Mouse (Mus musculus) left cerebral cortex, adult 8-10 months (tissue): ENCODE measurements around the gene Rarres1. TPM values are rescaled to one million over a fixed set of nuclear protein-coding genes. Genes with fewer than 3 reads are reported as not detected.

Experiments used
- DNase-seq, 2 experiments: peaks; one replicate each; pipeline ENCODE4 v3.0.0; 2022; ENCODE audit warnings: low spot score in 2 of 2
- total RNA-seq, 4 experiments: library from RNA; stranded (reverse); gene quantifications; 2 replicates each; pipeline ENCODE4 v1.2.4; 2022

Gene Rarres1
- total RNA-seq = 1 to 10 TPM; 1.6 to 2.3 (median 2.0) TPM

DNA sequence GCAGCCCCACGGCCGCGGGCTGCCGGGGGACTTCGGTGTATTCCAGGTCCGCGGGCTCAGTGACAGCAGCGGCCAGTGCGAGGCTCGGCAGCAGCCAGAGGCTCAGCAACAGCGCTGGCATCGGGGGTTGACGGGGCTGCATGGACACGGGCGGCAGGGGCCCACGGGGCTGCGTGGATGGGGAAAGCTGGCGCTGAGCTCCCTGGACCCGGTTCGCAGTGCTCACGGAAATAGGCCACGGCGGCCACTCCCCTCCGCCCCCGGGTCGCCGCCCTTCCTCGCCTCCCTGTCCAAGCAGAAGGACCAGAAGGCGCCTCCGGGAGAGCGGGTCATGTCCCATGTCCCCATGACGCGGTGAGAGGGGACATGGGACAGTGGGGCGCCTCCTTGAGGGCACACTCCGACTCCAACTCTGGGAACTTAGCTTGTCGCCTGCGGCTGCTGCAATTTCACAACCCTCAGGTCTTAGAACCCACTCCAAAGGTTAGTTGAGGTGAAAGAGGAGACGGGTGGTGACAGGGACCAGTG lies at the start of gene Rarres1:
Gene Rarres1 (minus strand): TSS at position 250 of the 528 bp plus-strand sequence.
- no peak for DNase-seq

DNA sequence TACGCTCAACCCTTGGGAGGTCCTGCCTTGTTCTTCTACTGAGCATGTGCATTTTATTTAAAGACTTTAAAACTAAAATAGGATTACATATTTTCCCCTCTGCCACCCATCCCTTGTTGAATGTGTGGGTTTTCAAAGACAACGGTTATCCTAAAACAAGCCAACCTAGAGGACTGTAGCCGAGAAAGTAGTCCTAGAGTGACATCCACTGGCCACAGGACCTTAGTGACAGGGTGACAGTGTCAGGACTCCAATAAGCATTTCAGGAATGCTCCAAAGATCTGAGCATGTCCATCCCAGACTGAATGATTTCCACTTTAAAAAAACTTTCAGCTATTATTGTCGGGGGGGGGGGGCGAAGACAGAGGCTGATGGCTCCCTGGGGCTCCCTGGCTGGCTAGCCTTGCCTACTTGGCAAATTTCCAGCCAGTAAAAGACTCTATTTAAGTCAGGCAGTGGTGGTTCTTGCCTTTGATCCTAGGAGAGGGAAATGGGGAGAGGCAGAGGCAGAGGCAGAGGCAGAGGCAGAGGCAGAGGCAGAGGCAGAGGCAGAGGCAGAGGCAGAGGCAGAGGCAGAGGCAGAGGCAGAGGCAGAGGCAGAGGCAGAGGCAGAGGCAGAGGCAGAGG lies 49.5 kb upstream of the Rarres1 start:
- no peak for DNase-seq

DNA sequence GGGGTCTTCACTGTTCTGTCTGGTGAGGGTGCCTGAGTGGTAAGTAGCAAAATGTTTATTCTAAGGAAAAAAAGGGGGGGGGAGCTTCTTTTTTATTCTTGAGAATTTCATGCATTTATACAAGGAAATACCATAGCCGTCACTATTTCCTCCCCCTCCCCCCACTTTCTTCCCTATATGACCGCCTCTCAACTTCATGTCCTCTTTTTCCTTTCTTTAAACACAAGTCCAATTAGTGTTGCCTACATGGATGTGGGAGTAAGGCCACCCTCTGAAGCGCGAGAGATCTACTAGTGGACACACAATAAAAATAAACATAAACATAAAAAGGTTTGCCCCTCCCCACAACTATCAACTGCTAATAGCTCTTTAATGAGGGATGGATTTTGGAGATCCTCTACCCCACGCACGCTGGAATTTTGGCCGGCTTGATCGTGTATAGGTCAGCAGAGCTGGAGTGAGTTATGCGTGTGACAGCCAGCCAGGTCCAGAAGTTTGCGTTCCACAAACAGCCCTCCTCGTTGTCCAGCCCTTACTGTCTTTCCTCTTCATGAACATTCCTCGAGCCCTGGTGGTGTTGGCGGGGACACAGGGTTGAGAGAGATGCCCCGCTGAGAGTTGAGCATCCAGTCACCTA lies 42.5 kb upstream of the Rarres1 start:
- DNase-seq = no peak

DNA sequence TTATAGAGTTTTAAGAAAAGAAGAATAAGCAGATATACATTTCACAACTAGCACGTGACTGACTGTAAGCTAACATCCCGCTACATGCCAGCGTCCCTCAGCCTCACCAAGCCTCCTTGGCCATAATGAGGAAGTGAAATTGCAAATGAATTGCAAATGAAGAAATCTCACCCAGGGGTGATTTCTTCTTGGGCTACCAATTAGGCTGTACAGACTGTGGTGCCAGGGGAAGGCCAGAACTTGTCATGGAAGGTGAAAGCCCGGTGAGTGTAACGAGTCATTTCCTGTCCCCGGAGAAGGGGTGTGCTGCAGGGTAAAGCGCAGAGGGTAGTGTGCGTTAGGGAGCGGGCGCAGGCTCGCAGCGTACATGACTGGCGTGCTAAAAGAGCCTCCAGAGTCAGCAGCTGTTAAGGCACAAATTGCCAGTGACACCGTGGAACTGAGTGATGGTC lies 41.9 kb upstream of the Rarres1 start:
- no peak for DNase-seq

DNA sequence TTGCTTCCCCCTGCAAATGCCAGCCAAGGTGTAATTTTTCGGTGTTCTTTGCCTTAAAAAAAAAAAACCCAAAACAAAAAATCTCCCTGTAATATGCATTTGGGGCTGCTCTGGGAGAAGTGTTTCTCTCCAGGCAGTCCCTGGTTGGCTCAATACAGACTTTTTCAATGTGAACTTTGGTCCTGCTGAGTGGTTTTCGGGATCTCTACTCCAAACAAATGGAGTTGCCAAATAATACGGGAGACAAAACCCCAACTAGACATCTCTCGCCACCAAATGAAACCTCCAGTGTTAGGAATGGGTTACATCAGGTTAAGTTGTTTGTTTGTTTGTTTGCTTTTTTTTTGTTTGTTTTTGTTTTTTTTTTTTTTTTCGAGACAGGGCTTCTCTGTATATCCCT lies 39.9 kb upstream of the Rarres1 start:
- DNase-seq = no peak

DNA sequence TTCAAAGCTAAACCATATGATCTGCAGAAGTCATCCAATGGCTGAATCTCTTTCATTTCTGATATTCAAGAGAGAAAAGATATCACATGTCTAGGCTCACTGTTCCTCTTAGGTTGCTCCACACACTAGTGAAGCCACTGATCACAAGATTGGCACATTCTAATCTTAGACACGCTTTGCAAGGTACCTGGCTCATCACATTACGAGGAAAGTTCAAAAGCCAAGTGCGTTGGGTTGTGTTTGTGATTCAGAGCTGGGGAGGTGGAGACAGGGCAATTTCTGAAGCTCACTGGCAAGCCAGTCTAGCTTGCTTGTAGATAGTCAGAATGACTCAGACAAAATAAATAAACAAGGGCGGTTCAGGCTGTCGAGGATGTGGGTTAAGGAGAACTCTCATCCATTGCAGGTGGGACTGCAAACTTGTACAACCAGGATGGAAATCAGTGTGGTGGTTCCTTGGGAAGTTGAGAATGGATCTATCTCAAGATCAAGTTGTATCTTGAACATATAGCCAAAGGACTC lies 38.7 kb upstream of the Rarres1 start:
- DNase-seq = no peak

DNA sequence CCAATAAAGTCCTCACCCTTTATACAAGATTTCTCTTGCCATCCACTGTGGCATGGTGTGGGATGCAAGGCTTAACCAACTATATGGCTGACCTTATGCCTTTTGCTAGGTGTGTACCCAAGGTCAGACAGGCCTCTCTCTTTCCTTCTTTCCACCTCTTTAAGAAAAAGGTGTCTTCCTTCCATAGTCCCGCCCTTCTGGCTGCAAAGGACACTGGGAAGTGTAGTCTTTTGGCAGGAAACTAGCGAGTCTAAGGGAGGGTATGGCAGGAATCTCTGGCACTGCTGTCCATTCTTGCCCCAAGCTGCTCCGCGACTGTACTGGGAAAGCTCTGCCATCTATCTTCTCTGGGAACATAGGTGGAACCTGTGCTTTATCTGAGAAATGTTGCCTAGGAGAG lies 38.0 kb upstream of the Rarres1 start:
- DNase-seq = no peak

DNA sequence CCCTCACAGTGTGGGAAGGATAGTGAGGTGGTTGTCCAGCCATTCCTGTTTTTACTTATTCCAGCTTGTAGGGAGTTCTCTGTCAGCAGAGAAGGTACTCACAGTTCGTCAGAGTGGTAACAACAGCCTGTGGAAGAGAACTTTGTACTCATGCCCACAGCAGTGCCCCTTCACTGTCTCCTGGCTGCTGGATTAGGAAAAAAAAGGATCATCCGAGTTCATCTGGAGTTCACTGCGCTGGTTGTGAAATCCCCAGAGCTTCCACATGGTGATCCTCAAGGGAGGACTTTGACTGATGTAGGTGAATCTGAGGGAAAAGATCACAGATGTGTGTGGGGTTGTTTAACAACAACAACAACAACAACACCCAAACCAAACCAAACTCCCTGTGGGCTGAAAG lies 35.9 kb upstream of the Rarres1 start:
- no peak for DNase-seq

DNA sequence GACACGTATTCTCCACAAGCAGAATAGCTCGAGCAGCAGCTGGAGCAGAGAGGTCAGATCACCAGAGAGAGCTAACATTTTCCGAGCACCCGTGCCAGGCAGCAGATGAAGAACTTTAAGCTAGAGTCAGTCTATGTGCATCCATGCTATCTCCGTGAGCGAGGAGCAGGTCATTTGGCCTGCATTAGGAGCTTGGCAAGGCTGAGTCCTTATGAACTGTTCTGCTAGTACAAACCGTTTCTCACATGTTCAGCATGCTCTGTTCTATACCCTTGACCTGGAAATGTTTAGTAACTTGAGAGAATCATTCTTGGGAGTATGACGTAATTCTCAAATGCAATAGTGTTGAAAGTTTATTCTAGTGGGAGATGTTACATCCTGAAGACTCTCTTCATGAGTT lies 28.3 kb upstream of the Rarres1 start:
- DNase-seq = no peak

DNA sequence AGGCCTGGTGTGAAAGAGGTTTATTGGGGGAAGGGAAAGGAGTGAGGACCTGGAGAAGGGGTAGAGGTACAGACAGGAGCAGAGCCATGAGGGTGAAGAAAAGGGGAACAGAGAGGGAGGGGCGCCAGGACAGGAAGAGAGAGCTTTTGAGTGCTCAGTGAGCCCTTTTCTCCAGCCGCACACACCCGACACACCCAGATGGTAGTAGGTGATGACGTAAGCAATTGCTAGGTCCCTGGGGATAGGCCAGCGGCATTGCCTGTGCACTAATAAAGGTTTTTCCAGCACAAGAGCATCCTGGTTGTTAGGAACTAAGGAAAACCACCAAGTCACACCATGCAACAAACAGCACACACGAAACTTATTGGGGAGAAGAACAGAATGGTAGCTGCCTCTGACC lies 9.4 kb upstream of the Rarres1 start:
- no peak for DNase-seq

DNA sequence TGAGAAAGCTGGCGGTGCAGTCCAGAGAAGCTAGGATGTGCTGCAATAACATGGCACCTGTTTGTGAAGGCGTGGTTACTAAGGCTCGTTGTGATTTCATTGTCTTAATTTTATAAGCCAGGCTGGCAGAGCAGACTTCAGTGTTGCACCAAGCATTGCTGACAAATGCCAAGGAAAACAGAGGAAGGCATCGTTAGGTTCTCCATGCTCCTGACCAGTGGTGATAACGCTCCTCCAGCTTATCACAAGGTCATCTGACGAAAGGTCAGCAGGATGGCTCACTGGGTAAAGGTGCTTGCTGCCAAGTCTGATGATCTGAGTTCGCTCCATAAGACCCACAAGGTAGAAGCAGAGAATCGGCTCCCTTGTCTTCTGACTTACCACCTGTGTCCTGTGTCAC lies 7.4 kb upstream of the Rarres1 start:
- DNase-seq = no peak

DNA sequence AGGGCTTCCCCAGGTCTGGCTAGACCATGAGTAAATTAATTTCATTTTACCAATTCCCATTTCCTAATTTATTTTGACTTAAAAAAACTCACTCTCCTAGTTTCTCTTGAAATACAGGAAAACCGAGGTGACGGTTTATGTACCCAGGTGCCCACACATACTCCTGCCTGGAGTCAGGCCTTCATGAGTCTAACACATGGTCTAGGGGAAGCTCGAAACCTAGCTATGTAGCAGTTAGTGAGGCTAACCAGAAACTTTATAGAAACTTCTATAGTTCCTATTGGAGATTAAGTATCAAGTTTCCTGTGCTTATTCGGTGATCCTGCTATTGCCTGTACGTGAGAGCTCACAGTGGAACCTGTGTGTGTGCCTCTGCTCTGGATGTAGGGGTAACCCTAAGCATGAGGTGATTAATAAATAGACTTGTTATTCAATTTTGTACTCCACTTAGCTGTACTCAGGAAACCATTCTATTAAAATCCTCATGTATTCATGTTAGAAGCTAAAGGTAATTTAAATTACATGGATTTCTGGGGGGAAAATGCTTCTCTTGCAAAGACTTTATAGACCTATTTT lies 5.3 kb upstream of the Rarres1 start:
- DNase-seq = no peak

DNA sequence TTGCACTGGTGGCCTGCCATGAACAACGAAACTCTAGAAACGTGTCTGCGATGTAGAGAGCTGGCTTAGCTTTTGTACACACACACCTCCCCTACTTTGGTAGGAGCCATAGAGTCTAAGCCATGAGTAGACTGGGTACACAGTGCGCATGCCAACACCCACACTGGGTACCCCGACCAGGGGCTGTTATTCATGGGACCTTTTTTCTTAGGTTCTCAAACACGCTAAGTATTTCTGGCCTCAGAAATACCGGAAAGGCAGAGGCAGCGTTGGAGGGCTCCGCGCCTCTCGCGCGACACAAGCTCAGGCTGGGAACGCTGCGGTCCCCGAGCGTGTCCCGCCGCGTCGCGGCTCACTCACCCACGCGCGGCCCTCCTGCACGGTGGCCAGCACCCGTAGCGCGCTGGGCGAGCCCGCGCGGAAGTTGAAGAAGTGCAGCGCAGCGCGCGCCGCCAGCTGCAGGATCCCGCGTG lies 486 bp downstream of the Rarres1 start:
- DNase-seq = no peak

DNA sequence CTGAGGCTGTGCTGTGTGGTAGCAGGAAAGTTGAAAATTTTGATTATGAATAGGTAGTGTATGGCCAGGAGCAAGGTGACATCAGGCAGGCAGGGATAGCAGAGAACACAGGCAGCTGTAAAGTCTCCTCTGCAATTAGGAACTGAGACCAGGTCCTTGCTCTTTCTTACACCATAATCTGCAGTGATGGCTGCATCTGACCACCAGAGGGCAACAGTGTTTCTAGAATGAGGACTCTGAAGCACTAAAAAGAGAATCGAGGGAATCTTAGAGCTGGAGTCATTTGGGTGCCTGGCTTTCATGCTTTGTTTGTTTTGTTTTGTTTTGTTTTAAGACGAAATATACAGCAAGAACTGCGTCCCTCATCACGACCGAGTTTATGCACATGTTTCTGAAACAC lies 2.5 kb downstream of the Rarres1 start:
- DNase-seq = peak; percentile 51 to 61

DNA sequence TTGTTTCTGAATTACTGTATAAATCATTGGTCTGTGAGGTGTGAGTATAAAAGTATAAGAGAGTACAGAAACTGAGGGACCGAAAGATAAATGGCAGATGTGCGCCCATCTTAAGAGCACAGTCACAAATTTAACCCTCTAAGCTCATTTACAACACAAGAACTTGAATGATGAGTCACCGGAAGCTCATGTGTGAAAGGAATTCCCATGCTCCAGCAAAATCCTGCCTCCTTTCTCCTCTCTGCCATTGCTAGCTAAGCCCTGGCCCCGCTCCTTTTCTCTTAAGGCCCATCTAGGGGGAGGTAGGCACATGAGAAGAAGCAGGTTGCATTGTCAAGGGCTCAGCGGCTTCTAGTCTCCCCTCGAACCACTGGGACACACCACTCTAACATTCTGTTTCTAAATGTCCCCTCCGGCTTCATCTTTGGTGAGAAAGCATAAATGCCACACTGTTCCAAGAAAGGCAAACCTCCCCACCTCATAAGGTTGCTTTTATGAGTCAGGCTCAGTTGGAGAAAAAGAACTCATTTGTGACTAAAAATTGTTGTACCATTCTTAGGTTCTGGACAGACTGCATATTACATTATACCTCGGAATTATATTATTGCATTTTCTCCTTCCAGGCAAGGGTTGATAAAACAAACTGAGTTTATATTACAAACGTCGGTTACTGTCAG lies 7.0 kb downstream of the Rarres1 start:
- no peak for DNase-seq

DNA sequence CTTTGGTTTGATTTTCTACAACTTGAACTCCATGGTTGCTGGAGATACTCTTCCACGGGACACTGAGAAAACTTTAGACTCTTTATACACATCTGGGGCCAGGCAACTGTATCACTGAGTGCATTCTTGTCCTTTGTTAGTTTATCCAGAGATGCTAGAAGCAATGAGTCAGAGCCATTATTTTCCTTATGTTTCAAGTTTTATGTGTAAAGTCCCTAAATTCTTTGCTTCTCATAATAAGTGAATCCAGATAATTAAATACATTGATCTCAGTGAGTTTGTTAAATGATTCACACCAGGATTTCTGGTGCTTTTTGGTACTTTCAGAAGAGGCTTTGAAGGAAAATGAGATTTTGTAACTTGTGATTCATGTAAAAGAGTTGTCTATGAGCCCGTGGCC lies 10.0 kb downstream of the Rarres1 start:
- no peak for DNase-seq

DNA sequence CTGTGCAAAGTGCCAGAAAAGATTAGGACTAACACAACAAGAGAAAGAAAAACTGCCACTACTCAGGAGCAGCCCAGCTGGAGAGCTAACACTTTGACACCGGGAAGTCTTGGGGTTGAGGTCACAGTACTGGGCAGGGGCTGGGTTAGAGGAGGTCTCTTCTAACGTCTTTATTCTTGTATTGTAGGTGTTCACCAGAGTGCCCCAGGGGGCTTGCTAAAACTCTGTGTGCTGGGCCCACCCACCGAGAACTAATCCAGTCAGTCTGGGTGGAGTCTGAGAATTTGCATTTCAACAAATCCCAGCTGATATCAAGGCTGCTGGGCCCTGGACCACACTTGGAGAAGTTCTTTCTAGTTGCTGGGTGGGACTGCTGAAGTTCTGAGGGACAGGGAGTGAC lies 11.4 kb downstream of the Rarres1 start:
- DNase-seq = no peak

DNA sequence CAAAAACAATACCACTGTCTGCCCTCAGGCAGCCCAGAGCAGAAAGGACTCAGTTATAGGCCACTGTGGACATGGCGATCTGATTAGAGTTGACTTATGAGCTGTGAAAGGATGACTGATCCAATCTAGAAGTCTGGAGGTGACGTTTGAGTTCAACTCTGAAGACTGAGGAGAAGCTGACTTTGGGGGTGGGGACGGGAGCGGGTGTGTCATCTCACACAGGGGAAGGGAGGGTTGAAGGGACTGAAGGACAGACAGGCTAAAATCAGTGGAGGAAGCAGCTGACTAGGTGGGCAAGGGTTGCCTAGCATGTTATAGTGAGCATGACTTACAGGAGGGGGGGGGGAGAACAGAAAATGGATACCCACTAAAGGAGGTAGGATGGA lies 15.9 kb downstream of the Rarres1 start:
- no peak for DNase-seq

DNA sequence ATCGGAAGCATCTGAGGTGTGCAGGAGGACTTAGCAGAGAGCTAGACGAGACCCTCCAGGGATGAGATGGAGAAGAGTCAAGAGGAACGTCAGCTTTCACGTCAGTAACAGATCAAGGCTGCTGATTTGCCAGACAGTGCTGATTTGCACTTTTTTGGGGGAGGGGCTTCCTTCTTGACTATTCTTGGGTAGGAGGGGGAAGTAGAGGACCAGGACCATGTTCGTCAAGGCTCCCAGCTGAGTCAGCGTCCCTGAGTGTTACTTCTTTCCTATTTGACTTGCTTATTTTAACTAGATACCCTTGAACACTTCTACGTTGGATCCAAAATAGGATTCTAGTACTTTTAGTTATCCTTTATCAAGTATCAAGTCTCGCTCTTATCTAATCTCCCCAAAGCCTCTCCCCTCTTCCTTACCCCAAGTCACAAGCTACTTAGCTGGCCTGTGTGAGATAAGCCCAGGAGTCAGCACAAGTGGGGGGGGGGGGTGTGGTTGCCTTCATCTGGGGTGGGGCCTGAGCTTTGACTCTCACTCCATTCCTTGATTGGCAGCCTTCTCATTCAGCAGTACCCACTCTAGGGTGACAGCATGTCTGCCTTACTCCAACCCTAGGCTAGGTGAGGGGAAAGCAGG lies 16.4 kb downstream of the Rarres1 start:
- no peak for DNase-seq

DNA sequence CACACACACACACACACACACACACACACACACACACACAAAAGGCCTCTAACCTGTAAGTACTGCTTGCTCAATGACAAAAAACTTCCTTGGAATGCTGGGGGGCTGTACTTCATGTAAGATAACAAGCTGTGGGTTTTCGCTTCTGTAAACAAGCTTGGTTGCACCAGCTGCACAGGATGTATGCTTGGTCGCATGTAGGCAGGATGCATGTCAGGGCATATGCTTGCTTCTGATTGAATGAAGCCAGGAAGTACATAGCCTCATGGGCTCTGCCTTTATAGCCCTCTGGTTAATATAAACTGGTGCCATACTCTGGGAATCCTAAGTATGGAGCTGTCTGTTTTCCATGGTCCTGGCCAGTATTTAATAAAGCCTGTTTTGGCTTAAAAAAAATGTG lies 17.3 kb downstream of the Rarres1 start:
- no peak for DNase-seq

DNA sequence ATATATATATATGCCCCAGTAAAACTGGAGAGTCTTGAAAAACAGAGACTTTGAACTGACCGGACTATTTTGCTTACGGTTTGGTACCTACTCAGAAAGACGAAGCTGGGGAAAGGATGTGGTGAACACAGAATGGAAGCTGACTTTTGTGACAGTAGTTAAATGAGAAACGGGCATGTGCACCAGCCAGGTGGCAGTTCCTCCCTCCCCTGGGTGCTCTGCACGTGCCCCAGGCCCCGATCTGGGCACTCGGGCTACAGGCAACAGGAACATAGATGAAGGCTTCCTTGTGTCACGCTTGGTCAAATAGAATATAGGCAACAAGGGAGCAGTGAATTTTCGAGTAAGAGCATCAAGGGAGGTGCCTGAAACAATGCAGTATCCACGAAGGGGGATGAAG lies 19.0 kb downstream of the Rarres1 start:
- no peak for DNase-seq
